In genomic region chr13:51790793-51791192, GRCm38 (mm10) we compare ENCODE assay signal across 12 mouse cellular contexts. TPM values are rescaled to one million over a fixed set of nuclear protein-coding genes. Genes with fewer than 3 reads are reported as not detected.
DNase-seq lines count a peak whose midpoint lies in the region; ATAC-seq lines count a peak whose summit lies in the region.
"Had no signal": no experiment of that assay in that cellular context is flagged by ENCODE, and none has a peak within 500 bp of the region (broad histone marks: within the 10 kb centered on the region; RNA-seq: fewer than 3 reads in every experiment).

No protein-coding gene starts in this region.

- H3K27ac ChIP-seq in kidney, embryonic 16.5 days (ENCODE audit: low read length) = no peak overlapping the region
- H3K27ac ChIP-seq: limb, embryonic 13.5 days; macrophage had no signal

- H3K9me3 ChIP-seq in kidney, embryonic 16.5 days (ENCODE audit: low read length) = no peaks in the 10 kb centered on the region
- H3K9me3 ChIP-seq: heart, embryonic 10.5 days; limb, embryonic 13.5 days had no signal

- H3K27me3 ChIP-seq in kidney, embryonic 16.5 days (ENCODE audit: insufficient read depth, low read length) = peaks cover 17% of the 10 kb centered on the region
- H3K27me3 ChIP-seq: Patski had no signal

- peaks cover 19% of the 10 kb centered on the region for H3K4me1 ChIP-seq in kidney, embryonic 16.5 days (ENCODE audit: insufficient read depth, low read length)

- peak; percentile 48 to 56 for DNase-seq in cerebellum, postnatal 10 days
- DNase-seq in cerebellum, postnatal 4 days (ENCODE audit: low spot score in 2 of 2) = no peak
- peak; percentile 40 for DNase-seq in kidney, adult 18-20 months
- peak; percentile 18 for DNase-seq in thymus, postnatal 4 days
- no peak for DNase-seq in thymus, postnatal 10 days (ENCODE audit: low spot score in 2 of 2)
- DNase-seq in urinary bladder, postnatal 10 days (ENCODE audit: low spot score) = no peak

- no peak overlapping the region for H3K4me3 ChIP-seq in kidney, embryonic 16.5 days (ENCODE audit: low read length)
- H3K4me3 ChIP-seq: limb, embryonic 13.5 days had no signal

- no peaks in the 10 kb centered on the region for H3K36me3 ChIP-seq in kidney, embryonic 16.5 days (ENCODE audit: insufficient read depth, low read length)
- H3K36me3 ChIP-seq: heart, embryonic 10.5 days; limb, embryonic 13.5 days had no signal

- H3K9ac ChIP-seq in kidney, embryonic 16.5 days (replicated peaks; ENCODE audit: low read length) = no peak overlapping the region
- H3K9ac ChIP-seq: limb, embryonic 13.5 days had no signal

- no peak overlapping the region for H3K4me2 ChIP-seq in kidney, embryonic 16.5 days (replicated peaks; ENCODE audit: low read depth, low read length)
- H3K4me2 ChIP-seq: limb, embryonic 13.5 days had no signal

- no peak for ATAC-seq in kidney, embryonic 16.5 days (ENCODE audit: low FRiP score, low TSS enrichment)
- ATAC-seq: forebrain, embryonic 14.5 days; Patski had no signal

- WGBS in kidney, embryonic 16.5 days = 66% methylated on average over 5 of the region's 5 CpGs

RNA-seq across cellular contexts. Expression of gene Sema4d, which starts 2.8 kb away (rescaled TPM):
- polyA plus RNA-seq in kidney, embryonic 16.5 days (2015; fragmentation: Nextera tagmentation; extraction: Ambion mirVana) = 28.8 and 29.0 TPM in 2 replicates

RNA-seq across cellular contexts. Expression of gene Gadd45g, which starts 55.7 kb away (rescaled TPM):
- polyA plus RNA-seq in kidney, embryonic 16.5 days (2015; fragmentation: Nextera tagmentation; extraction: Ambion mirVana) = 45.8 and 48.5 TPM in 2 replicates

Comparison
In these comparisons a context has a peak if more than half of its experiments do, and no peak if none do; other contexts are left out.
1. DNase-seq: peak in cerebellum, postnatal 10 days (2 of 2), kidney, adult 18-20 months (single experiment) and thymus, postnatal 4 days (single experiment); none in cerebellum, postnatal 4 days (0 of 2), thymus, postnatal 10 days (0 of 2) and urinary bladder, postnatal 10 days (single experiment).